Mouse (Mus musculus): Measurements from ENCODE around the gene Pelo. TPM values are rescaled to one million over a fixed set of nuclear protein-coding genes. Genes with fewer than 3 reads are reported as not detected.

Gene Pelo
- polyA plus RNA-seq (2012; fragmentation: generic; extraction: Trizol): 22.5 TPM
- long read RNA-seq, experiment 1, partial matches to known transcripts: 0 of 2 reads
- long read RNA-seq, experiment 1, other reads (novel, unspliced or antisense): 1 of 2 reads
- long read RNA-seq, experiment 2, partial matches to known transcripts: 0 of 3 reads
- long read RNA-seq, experiment 2, other reads (novel, unspliced or antisense): 0 of 3 reads

DNA sequence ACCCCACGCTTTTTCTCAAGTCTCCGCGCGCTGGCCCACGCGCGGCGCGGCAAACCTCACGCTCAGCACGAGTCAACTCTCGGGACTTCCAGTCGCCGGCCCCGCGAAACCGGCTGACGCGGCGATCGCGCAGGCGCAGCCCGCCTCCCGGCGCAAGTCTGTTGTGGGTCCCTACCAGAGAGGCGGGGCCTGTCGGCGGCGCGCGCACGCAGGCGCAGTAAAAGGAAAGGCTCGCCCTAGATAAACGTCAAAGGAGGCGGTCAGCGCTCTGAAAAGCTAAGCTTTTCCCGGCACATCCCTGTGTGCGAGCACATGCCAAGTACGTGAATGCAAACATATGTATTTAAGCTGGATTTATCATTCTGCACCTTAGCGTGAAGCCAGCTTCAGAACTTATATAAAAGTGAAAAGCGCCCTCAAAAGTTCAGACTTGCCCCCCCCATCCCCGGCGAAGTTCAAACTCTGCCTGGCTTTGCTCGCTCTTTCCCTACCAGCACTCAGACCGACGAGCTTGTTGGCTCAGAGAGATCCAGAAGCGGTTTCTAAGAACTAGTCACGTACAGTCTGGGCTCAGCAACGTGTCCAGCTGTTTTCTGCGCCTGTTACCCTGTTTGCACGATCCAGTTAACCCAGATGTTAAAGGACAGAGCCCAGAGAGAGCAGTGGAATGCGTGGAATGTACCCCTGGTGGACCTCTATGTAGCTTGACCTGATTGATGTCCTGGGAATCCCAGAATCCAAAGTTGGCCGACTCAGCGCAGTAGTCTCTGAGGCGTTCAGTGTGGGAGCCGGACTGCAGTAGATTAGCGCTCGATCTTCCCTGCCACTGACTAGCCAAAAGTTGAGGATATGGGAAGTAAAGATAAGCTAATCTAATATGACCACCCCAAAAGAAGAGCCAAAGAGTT, at the start of gene Pelo:
Gene Pelo, minus strand, starts transcription at position 118 of the 908 bp plus-strand sequence.
- H3K27me3 ChIP-seq (ENCODE audit: control insufficient read depth, insufficient read depth, insufficient read length): no peaks in the 10 kb centered on the region
- TF ChIP-seq MYOG (IDR thresholded peaks at IDR 0.05; ENCODE audit: control insufficient read depth, extremely low read depth, insufficient read length): no peak
- no peak for TF ChIP-seq CTCF (IDR thresholded peaks at IDR 0.05; ENCODE audit: control insufficient read depth, insufficient read depth, insufficient read length)
- peak; percentile 44 for TF ChIP-seq MAX (IDR thresholded peaks at IDR 0.05)
- no peak for TF ChIP-seq CEBPB (IDR thresholded peaks at IDR 0.05; ENCODE audit: low read depth)
- no peak for TF ChIP-seq USF1 (IDR thresholded peaks at IDR 0.05; ENCODE audit: low read depth)
- no peak for TF ChIP-seq MYOD1 (IDR thresholded peaks at IDR 0.05; ENCODE audit: control insufficient read depth, insufficient read length, low read depth)
- H3K79me3 ChIP-seq (ENCODE audit: low read depth): peaks cover 11% of the 10 kb centered on the region
- peak within 1 kb of the TSS; percentile 55 for H3ac ChIP-seq (ENCODE audit: control insufficient read depth, insufficient read length, low read depth)
- H3K36me3 ChIP-seq (ENCODE audit: control insufficient read depth, insufficient read depth): peaks cover 21% of the 10 kb centered on the region
- peaks cover 18% of the 10 kb centered on the region for H3K79me2 ChIP-seq (ENCODE audit: control insufficient read depth, insufficient read depth)
- peak within 1 kb of the TSS; percentile 43 for H3K4me3 ChIP-seq (ENCODE audit: insufficient read depth, poor library complexity, severe bottlenecking)

GRCm38 (mm10) chr13:115138513-115138912, 48.5 kb upstream of the Pelo start:
- Histone ChIP-seq H3K36me3 (ENCODE audit: control insufficient read depth, insufficient read depth) (no peaks in the 10 kb centered on the region), H3ac (ENCODE audit: control insufficient read depth, insufficient read length, low read depth) (no peak overlapping the region), H3K79me3 (ENCODE audit: low read depth) (no peaks in the 10 kb centered on the region), H3K27me3 (ENCODE audit: control insufficient read depth, insufficient read depth, insufficient read length) (no peaks in the 10 kb centered on the region), H3K4me3 (ENCODE audit: insufficient read depth, poor library complexity, severe bottlenecking) (no peak overlapping the region), H3K79me2 (ENCODE audit: control insufficient read depth, insufficient read depth) (no peaks in the 10 kb centered on the region)
- TF ChIP-seq MYOD1 (IDR thresholded peaks at IDR 0.05; ENCODE audit: control insufficient read depth, insufficient read length, low read depth) (no peak), CTCF (IDR thresholded peaks at IDR 0.05; ENCODE audit: control insufficient read depth, insufficient read depth, insufficient read length) (no peak), USF1 (IDR thresholded peaks at IDR 0.05; ENCODE audit: low read depth) (no peak), CEBPB (IDR thresholded peaks at IDR 0.05; ENCODE audit: low read depth) (no peak), MAX (IDR thresholded peaks at IDR 0.05) (no peak), MYOG (IDR thresholded peaks at IDR 0.05; ENCODE audit: control insufficient read depth, extremely low read depth, insufficient read length) (no peak), FOSL1 (IDR thresholded peaks at IDR 0.05; ENCODE audit: insufficient read depth, low read length, poor library complexity, severe bottlenecking) (no peak)

- TF ChIP-seq CTCF (IDR thresholded peaks at IDR 0.05; ENCODE audit: control insufficient read depth, insufficient read depth, insufficient read length) (no peak), MYOD1 (IDR thresholded peaks at IDR 0.05; ENCODE audit: control insufficient read depth, insufficient read length, low read depth) (no peak), MAX (IDR thresholded peaks at IDR 0.05) (no peak), USF1 (IDR thresholded peaks at IDR 0.05; ENCODE audit: low read depth) (no peak), CEBPB (IDR thresholded peaks at IDR 0.05; ENCODE audit: low read depth) (no peak), MYOG (IDR thresholded peaks at IDR 0.05; ENCODE audit: control insufficient read depth, extremely low read depth, insufficient read length) (no peak), FOSL1 (IDR thresholded peaks at IDR 0.05; ENCODE audit: insufficient read depth, low read length, poor library complexity, severe bottlenecking) (no peak)
- Histone ChIP-seq H3ac (ENCODE audit: control insufficient read depth, insufficient read length, low read depth) (no peak overlapping the region), H3K27me3 (ENCODE audit: control insufficient read depth, insufficient read depth, insufficient read length) (no peaks in the 10 kb centered on the region), H3K79me3 (ENCODE audit: low read depth) (no peaks in the 10 kb centered on the region), H3K4me3 (ENCODE audit: insufficient read depth, poor library complexity, severe bottlenecking) (no peak overlapping the region), H3K36me3 (ENCODE audit: control insufficient read depth, insufficient read depth) (no peaks in the 10 kb centered on the region), H3K79me2 (ENCODE audit: control insufficient read depth, insufficient read depth) (no peaks in the 10 kb centered on the region)
Measured at GRCm38 (mm10) chr13:115136761-115137160, 46.8 kb upstream of the Pelo start.

DNA sequence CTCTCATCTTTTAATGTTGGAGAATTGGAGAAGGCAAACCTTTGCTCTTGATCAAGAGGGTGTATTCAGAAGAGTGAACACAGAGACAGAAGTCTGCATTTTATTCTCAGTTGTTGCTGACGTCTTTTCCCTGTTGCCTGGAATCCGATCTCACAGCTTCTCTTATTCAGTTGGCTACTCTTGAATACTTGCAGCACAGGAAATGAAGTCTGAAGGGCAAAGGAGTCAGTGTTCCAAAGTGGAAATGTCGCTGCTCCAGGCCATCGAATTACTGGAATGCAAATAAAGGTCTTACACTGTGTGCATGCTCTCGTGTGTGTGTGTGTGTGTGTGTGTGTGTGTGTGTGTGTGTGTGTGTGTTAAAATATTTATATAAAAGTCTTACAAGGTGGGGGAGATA, 42.4 kb upstream of the Pelo start:
- no peaks in the 10 kb centered on the region for H3K36me3 ChIP-seq (ENCODE audit: control insufficient read depth, insufficient read depth)

DNA sequence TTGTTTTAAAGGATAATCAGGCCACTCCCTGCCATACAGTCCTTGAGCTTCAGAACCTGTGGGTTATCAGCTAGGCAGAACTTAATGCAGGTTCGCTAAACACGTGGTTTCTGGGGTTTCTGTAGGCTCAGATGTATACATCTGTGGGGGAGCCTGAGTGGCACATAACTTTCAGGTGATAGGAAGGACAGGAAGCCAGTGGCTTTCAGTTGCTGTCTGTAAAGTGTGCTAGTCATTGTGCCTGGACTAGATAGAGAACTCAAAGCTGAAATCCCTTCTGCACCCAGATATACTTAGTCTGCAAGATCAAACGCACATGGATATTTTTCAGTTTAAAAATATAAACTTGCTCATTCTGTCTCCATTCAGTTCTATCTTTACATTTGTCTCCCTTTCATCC, 41.4 kb upstream of the Pelo start:
- no peak overlapping the region for H3ac ChIP-seq (ENCODE audit: control insufficient read depth, insufficient read length, low read depth)
- H3K4me3 ChIP-seq (ENCODE audit: insufficient read depth, poor library complexity, severe bottlenecking): no peak overlapping the region
- H3K27me3 ChIP-seq (ENCODE audit: control insufficient read depth, insufficient read depth, insufficient read length): no peaks in the 10 kb centered on the region
- H3K79me2 ChIP-seq (ENCODE audit: control insufficient read depth, insufficient read depth): no peaks in the 10 kb centered on the region
- no peaks in the 10 kb centered on the region for H3K36me3 ChIP-seq (ENCODE audit: control insufficient read depth, insufficient read depth)
- H3K79me3 ChIP-seq (ENCODE audit: low read depth): no peaks in the 10 kb centered on the region
- no peak for TF ChIP-seq MAX (IDR thresholded peaks at IDR 0.05)
- no peak for TF ChIP-seq FOSL1 (IDR thresholded peaks at IDR 0.05; ENCODE audit: insufficient read depth, low read length, poor library complexity, severe bottlenecking)
- TF ChIP-seq CEBPB (IDR thresholded peaks at IDR 0.05; ENCODE audit: low read depth): no peak
- TF ChIP-seq MYOD1 (IDR thresholded peaks at IDR 0.05; ENCODE audit: control insufficient read depth, insufficient read length, low read depth): no peak
- no peak for TF ChIP-seq USF1 (IDR thresholded peaks at IDR 0.05; ENCODE audit: low read depth)
- TF ChIP-seq MYOG (IDR thresholded peaks at IDR 0.05; ENCODE audit: control insufficient read depth, extremely low read depth, insufficient read length): no peak
- no peak for TF ChIP-seq CTCF (IDR thresholded peaks at IDR 0.05; ENCODE audit: control insufficient read depth, insufficient read depth, insufficient read length)

More for the DNA sequence above, 42.4 kb upstream of the Pelo start:
- H3K27me3 ChIP-seq (ENCODE audit: control insufficient read depth, insufficient read depth, insufficient read length): no peaks in the 10 kb centered on the region
- H3K4me3 ChIP-seq (ENCODE audit: insufficient read depth, poor library complexity, severe bottlenecking): no peak overlapping the region
- no peak for TF ChIP-seq USF1 (IDR thresholded peaks at IDR 0.05; ENCODE audit: low read depth)
- TF ChIP-seq FOSL1 (IDR thresholded peaks at IDR 0.05; ENCODE audit: insufficient read depth, low read length, poor library complexity, severe bottlenecking): no peak
- no peak for TF ChIP-seq MYOD1 (IDR thresholded peaks at IDR 0.05; ENCODE audit: control insufficient read depth, insufficient read length, low read depth)
- TF ChIP-seq MYOG (IDR thresholded peaks at IDR 0.05; ENCODE audit: control insufficient read depth, extremely low read depth, insufficient read length): no peak
- no peak for TF ChIP-seq CTCF (IDR thresholded peaks at IDR 0.05; ENCODE audit: control insufficient read depth, insufficient read depth, insufficient read length)
- TF ChIP-seq CEBPB (IDR thresholded peaks at IDR 0.05; ENCODE audit: low read depth): no peak
- no peak for TF ChIP-seq MAX (IDR thresholded peaks at IDR 0.05)
- H3K79me2 ChIP-seq (ENCODE audit: control insufficient read depth, insufficient read depth): no peaks in the 10 kb centered on the region
- no peak overlapping the region for H3ac ChIP-seq (ENCODE audit: control insufficient read depth, insufficient read length, low read depth)
- H3K79me3 ChIP-seq (ENCODE audit: low read depth): no peaks in the 10 kb centered on the region
